Mouse (Mus musculus) liver, embryonic 18 days (tissue): ENCODE data around the gene Syncrip. TPM values are rescaled to one million over a fixed set of nuclear protein-coding genes. Genes with fewer than 3 reads are reported as not detected.

Source experiments
- polyA plus RNA-seq: library from polyadenylated mRNA; depleted of rRNA; stranded (reverse); fragments of >200 nt; gene quantifications from 2 replicates; pipeline ENCODE4 v1.2.3, GENCODE M21; 2012; rRNA removed

The Syncrip gene
- 9.9 and 10.4 TPM in 2 replicates for polyA plus RNA-seq

GRCm38 (mm10) chr9:88482230-88482828 is at the start of gene Syncrip:
Gene Syncrip (minus strand): TSS chr9:88482574.

GRCm38 (mm10) chr9:88438555-88439237 is 43.7 kb downstream of the Syncrip start, which contains the start of gene Snx14:
Gene Snx14 (minus strand): TSS chr9:88438958.

Other genes starting within 250 kb of the Syncrip start
- 11.8 and 13.2 TPM in 2 replicates for gene Nt5e, start 155.4 kb downstream of the Syncrip start, polyA plus RNA-seq
- gene Snx14, start 43.6 kb downstream of the Syncrip start, polyA plus RNA-seq: 11.2 and 12.1 TPM in 2 replicates
- gene Gm20537, start 26.0 kb downstream of the Syncrip start, polyA plus RNA-seq: 0.17 TPM in 1 of 2 replicates, not detected in the other
- gene Zfp949, start 65.4 kb upstream of the Syncrip start, polyA plus RNA-seq: 4.9 and 5.0 TPM in 2 replicates
- gene Trim43a, start 98.3 kb upstream of the Syncrip start, polyA plus RNA-seq: 0.04 and 0.06 TPM in 2 replicates
- 28.7 and 29.1 TPM in 2 replicates for gene Mthfsl, start 237.7 kb upstream of the Syncrip start, polyA plus RNA-seq
- 0.20 and 0.31 TPM in 2 replicates for gene Bcl2a1d, start 249.3 kb upstream of the Syncrip start, polyA plus RNA-seq